Mouse (Mus musculus) liver, adult (tissue): ENCODE results near the gene 2610001J05Rik.

Experiments used
- GATA4 ChIP-seq: IDR thresholded peaks from 2 replicates; pipeline ENCODE4 v1.6.1; 2014; ENCODE audit warnings: mild to moderate bottlenecking, low read length; ENCODE audit not compliant: insufficient replicate concordance

The 2610001J05Rik gene

DNA sequence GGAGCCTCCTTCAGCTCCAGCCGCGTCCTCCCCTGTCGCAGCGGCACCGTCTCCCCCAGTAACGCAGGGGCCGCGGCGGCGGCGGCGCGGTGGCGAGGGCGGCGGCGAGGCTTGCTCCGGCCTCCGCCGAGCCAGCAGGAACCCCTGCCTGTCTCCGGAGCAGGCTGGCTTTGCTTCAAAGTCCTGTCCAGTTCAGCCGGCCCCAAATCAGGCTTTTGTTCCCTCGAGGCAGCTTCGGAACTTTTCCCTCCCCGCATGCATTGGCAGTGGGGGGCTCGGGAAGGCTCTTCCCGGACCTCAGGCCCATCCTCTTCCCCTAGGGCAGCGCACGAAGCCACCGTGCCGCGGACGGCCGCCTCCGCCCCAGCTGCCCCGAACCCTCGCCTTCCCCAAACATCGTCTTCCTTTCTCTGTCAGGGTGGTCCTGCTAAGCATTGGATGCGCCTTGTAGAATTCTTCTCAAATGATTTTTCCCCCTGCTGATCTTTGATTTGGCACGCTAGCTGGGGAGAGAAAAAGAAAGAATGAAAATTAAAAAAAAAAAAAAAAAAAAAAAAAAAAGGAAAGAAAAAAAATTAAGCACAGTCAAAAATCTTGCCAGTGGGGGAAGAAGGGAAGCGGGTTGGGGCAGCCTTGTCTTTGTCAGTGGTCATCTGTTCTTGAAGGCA lies 32.5 kb downstream of the 2610001J05Rik start:
- TF ChIP-seq GATA4, result no peak

DNA sequence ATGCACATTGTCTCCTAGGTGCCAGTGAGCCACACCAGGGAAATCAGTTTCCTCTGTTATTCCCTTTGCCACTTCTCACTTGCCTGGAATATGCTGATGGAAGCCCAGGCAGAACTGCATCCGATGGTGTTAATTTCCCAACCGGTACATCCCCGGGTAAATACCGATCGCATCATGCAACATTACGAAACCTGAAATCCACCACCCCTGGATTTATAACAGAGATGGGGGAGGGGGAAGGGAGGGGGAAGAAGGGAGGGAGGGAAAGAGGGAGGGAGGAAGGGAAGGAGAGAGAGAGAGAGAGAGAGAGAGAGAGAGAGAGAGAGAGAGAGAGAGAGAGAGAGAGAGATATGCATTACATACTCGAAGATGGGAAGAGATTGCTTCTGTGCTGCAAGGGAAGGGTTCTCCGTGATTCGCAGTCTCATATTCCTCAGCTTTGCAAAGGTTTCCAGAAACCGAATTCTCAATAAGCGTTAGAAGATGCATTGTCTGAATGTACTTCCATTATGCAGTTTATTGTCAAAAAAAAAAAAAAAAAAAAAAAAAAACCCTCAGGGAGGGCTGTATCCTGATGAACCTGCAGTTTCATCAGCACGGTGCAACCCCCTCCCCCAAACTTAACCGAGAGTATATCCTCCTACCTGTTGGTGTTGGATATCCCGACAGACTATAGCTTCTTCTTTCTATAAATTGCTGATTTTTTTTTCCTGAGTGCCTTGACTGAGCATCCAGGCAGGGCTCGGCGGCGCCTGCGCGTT lies 33.2 kb downstream of the 2610001J05Rik start:
- TF ChIP-seq GATA4, result no peak

DNA sequence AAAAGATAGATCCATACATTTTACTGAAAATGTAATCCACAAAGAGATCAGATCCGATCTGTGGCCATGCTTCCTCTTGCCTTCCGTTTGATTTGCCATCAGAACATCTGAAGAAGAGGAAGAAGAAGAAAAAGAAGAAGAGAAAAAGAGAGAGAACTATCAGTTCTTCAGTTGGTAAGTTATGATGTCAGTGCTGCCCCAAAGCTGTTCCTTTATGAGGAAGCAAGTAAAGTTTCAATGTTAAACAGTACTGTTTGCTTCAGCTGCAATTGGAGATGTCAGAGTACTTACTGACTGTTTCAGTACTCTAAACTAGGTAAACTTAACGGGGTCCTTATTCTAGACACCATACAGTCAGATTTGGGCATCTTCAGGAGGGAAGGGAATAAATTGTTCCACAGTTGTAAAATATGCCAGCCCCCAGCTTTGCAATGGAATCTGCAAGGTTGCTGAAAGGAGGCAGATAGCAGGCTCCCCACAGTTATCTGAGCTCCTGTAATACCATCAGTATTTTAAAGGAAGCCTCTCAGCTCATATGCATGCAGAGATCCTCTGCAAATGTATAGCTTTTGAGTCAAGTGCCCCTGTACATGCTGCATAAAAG lies 34.2 kb downstream of the 2610001J05Rik start:
- TF ChIP-seq GATA4, result no peak

DNA sequence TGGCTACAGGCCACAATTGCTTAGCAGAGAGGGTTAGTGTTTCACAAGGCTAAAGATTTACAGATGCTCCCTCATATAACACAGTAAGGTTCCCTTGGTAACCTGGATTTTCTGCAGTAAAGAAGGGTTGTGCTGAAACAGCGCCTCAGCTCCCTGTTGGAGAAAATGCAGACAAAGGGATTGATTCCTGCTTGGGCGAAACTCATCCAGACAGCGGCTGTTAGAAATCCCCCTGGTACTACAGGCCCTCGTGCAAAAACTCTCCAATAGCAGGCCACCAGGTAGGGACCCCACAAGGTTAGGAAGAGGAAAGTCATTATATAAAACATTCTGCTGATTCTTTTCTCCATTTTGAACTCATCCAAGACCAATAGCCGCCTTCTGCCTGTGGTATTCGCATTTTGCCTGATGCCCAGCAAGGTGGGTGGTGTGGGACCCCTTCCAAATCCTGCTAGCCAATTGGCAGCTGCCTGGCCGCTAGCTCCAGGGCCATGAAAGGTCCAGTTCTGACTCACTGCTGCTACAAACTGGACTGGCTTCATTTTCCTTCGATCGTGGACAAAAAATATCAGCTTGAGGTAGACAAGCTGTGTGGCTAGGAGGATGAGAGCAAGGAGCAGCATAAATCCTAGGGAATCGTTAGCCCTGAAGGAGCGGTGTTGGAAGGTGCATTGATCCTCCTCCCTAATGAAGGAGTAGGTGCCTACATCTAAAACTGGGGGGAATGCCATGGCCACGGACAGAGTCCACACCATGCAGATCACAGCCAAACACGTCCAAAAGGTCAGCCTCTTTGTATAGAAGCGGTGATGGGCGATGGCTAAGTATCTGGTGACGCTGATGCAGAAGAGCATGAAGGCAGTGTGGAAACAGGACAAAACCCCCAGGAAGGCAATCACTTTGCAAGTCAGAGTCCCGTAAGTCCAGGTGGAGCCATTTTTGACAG lies 35.3 kb downstream of the 2610001J05Rik start:
- TF ChIP-seq GATA4, result no peak

- TF ChIP-seq GATA4, result no peak
Observed at GRCm38 (mm10) chr6:13832770-13833169, 38.5 kb downstream of the 2610001J05Rik start.

GRCm38 (mm10) chr6:13828877-13829276 lies 42.4 kb downstream of the 2610001J05Rik start:
- TF ChIP-seq GATA4, result no peak
